Mouse (Mus musculus) heart, adult 2 months (tissue): ENCODE data around the gene Mta1.

Experiments
- CTCF ChIP-seq: fragments of 200-600 bp; IDR thresholded peaks from 2 replicates; pipeline ENCODE4 v1.8.1; 2022; ENCODE audit warnings: antibody characterized with exemption, mild to moderate bottlenecking, moderate library complexity
- EP300 ChIP-seq: fragments of 200-500 bp; IDR thresholded peaks from 2 replicates; pipeline ENCODE4 v1.6.1; 2011; ENCODE audit warnings: low read depth, low read length, control low read depth; ENCODE audit not compliant: insufficient read depth
- POLR2A ChIP-seq: fragments of 200-500 bp; IDR thresholded peaks from 2 replicates; pipeline ENCODE4 v1.6.1; 2011; ENCODE audit warnings: mild to moderate bottlenecking, low read depth, low read length, control low read depth; ENCODE audit not compliant: insufficient read depth

GRCm38 (mm10) chr12:113107431-113108124 is 9.5 kb downstream of the Mta1 start:
- TF ChIP-seq CTCF (no peak), POLR2A (no peak), EP300 (no peak)
